Mouse (Mus musculus): ENCODE measurements around the gene Tmcc3.

The Tmcc3 gene

DNA sequence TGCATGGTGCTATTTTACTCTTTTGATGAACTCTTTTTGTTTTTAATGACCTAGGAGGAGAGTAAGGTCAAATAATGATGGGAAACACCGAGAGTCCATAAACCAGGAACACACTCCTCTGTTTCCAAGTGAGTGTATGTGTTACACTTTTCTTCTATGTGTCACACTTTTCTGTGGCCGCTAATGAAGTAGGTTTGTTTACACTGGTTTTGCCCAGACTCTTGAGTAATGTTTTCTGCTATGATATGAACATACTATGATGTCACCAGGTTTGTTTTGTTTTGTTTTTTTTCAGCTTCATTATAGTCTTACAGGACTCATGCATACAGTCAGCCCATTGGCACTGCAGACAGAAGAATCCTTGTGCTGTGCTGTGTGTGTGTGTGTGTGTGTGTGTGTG, 243.6 kb downstream of the Tmcc3 start:
- DNase-seq, result no peak

DNA sequence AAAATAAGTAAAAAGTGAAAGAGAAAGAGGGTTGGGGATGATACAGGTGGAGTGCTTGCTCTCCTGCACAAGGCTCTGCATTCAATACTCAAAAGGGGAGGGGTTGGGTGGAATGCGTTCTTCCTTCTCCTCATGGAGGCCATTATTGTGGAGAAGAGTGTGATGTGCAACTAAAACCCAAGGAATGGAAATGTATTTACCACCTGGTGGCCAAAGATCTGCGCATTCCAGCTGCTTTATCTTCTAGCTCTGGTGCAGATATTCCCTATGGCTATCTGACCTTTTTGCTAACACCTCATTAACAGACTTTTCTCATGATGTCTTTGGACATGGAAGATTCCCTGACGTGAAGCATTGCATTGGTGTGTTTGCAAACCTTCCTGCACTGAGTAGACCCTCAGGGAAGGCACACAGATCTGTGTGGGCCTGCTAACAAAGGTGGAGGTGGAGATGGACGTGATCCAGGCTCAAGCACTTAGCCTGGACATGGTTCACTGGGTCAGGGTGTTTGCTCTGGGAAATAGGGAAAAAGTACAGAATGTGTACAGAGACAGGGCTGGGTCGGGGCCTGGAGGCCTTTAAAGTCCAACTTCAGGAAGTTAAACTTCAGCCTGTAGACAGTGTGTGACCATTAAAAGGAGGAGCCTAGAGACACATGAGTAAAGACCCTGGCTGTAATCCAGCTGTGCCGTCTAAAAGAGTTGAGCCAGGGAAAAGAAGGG, 245.8 kb downstream of the Tmcc3 start:
- DNase-seq, result no peak

DNA sequence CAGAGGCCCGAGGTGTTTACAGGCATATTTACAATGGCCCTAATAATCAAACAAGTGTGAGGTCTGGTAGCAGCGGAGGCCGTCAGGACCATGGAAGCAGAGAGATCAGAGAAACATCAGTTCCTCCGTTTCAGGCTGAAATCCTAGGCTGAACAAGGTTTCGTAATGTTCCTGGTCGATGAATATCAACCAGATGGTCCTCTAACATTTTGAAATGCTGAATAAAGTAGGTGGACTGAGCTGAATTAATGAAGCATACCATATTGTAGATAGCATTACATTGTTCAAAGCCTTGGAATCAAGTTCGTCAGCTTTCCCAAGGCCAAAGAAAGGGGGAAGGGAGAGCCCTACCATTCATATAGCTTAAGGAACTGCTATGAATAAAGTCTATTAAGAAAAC, 247.1 kb downstream of the Tmcc3 start:
- DNase-seq, result no peak

DNA sequence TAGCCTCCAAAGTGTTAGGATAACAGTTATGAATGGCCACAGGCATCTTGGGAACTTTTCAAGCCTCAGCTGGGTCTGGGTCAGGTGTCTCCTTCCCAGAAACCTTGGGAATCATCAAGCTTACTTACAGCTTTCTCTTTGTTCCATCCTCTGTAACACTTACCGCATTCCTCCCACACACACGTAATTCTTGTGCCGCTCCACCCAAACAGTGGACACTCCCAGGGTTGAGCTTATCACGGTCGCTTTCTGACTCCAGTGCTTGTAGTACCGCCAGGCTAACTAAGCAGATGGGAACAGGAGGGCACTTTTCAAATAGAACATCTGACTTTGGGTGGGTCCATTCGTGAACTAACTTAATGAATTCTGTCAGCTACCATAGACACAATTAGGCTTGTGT, 249.6 kb downstream of the Tmcc3 start:
- DNase-seq, result no peak

DNA sequence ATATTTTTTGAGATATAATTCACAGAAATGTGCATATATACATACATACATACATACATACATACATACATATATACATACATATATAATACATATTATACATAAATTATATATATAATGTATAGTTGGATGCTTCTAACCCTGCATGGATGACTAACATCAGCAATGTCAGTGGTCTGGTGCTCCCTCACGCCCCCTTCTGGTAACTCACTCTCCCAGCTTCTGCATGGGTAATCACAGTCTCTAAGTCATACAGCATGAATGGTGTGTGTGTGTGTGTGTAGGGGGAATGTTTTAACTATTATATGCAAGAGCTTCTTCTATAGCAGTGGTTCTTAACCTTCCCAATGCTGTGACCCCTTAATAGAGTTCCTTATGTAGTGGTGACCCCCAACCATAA, 250.4 kb downstream of the Tmcc3 start:
- peak; percentile 85 for DNase-seq

DNA sequence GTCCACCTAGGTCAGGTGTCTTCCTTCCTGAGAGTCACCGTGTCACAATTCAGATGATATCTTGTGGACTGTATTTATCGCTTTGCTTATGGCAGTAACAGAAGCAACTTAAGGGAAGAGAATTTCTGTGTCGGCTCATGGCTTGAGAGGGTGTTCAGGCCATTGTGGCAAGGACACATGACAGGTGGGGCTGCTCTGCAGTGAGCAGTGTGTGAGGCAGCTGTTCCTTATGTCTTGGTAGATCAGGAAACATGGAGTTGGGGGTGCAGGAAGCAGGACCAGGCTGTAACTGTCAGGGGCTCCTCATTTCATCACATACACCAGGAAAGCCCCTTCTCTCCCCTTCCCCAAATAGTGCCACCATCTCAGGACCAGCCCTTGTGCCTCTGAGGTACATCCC, 251.2 kb downstream of the Tmcc3 start:
- no peak for DNase-seq

DNA sequence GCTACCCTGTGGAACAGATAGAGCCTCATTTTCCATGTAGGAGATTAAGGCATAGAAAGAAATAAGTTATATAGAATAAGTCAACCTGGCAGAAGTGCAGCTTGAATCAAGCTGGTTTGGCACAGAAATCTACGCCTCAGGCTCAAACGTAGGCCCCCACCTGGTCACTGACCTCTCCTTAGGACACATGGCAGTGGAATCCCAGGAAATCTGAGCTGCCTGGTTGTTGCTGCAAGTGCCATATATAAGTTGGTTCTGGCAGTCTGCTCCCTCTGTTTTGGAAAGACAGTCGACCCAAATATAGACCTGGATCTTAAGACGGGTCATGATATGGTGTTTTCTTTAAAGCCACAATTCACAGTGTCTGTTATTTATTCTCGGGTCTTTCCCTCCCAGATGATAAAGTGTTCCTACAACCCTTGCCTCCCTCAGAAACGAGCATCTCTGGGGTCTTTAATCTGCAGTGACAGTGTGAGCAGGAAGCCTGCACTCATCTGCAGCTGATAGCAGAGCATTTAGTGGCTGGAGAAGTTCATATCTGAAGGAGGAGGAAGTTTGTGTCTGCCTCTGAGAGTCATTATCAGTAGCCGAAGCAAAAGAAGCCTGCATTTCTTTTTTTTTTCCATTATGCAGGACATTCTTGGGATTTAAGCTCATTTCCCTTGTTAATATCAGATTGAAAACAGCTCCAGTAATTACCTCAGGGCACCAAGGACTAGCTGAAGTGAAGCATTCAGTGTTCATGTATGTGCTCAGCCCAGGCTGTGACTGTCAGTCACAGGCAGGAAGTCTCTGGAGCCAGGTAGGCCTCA, 253.9 kb downstream of the Tmcc3 start:
- no peak for DNase-seq

DNA sequence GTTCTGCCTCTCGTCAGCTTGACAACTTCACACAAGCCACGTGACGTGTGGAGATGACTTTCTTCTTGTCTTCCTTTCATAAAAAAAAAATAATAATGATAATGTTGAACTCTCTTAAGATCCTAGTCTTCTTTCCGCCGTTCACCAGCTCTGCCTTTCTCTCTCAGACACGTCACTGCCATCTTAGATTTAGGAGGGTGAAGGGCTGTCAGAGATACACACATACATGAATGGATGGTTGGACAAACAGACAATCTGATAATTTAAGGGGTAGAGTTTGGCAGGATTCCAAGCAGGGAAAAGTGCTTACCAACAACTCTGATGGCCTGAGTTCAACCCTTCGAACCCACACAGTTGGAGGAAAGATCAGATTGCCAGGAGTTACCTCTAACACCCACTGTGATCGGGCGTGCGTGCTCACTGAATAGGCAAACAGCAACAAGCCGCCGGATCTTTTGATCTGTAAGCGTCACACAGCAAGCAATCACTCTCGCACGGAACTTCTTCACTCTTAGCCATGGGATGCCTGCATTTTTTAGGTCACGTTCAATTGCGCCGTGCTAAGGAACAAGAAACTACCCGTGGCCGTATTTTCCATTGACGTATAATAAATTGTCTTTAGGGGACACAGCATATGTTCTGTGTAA, 254.6 kb downstream of the Tmcc3 start:
- DNase-seq, result no peak

DNA sequence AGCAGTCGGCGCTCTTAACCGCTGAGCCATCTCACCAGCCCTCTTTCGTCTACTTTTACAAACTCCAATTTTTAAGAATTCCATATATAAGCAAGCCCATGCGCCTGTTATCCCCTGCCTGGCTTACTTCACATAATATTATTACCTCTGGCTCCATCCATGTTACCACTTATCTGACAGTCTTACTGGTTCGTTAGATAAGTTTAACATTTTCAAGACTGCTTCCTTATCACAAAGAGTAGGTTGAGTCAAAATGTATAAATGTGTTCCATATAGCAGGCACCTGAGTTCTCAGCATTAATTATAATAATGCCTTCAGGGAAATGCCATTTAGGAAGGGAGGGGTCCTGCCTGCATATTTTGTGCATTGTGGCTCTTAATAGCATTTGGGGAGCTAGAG, 255.5 kb downstream of the Tmcc3 start:
- DNase-seq, result no peak

DNA sequence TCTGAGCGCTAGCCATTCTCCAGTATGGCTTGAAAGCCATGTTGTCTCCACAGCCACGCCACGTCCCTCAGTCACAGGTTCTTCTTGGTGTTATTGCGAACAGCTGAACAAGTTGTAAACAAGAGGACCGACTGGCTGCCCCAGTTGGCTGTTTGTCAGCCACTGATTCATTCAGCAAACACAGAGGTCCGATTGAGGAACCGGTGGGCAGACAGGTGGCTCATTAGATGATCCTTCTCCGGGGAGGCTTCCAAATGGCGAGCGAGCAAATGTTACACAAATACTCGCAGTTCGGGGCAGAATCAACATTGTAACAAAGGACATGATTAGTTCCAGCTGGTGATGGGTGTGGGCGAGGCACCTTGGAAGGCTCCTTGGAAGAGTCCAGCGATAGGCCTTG, 256.2 kb downstream of the Tmcc3 start:
- no peak for DNase-seq

DNA sequence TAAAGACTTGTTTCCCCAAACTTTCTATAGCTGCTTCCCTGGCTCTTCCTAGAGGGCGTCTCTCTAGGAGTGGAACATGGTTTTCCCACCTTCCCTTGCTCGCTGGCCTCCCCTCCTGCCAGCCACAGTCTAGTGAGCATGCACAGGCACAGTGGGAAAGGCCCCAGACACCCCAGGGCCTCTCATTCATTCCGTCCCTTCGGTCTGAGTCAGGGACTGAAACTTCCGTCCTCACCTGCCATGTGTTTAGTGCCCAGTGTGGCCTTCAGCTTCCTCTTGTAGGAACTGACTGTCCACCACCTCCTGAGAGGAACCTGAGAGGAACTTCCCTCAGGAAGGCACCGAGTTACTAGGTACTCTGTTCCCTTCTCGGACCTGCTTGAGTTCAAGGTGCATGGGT, 257.1 kb downstream of the Tmcc3 start:
- DNase-seq, result no peak

DNA sequence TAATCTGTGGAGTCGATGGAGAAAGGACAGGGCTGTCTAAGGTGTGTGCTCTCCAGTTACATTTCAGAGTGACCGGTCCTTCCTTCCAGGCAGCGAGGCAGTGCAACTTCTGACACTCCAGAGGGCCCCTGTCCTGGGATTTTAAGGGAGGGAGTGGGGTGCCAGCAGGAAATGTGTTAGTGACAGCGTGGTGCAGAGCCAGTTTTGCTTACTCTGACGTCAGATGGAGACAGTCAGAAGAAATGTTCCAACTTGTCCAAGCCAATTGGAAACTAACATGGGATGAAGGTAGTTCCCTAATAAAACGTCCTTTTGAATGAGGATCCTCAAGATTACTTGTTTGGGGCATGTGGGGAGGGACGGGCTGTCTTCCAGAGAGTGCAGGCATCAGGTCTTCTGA, 258.0 kb downstream of the Tmcc3 start:
- DNase-seq, result no peak

DNA sequence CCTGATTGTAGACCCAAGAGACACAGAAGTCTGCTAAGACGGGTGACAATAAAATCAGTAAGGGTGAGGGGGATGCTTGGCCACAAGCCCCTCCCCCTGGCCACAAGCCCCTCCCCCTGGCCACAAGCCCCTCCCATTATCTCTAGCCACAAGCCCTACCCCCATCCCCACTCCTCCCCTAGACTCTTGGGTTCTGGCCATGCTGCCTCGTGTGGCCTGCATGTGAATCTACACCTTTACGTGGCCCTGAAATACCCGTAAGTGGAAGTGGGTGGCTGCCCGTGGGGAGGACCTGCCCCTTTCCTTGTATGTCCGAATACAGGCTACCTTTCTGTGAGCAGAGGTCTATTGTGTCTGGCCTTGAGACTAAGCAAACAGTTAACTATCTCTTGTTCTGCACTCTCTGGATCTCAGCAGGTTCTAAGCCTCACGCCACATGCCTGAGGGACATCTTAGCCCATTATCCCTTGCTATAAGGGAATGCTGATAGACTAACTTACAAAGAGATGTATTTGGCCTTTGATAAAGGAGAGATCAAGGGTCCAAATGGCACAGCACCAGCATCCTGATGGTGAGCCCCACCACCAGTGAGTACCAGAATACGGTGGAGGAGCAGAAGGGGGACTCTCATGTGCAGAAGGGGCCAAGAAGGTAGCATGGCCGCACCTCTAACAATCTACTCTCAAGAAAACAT, 260.3 kb downstream of the Tmcc3 start:
- DNase-seq, result peak; percentile 38

DNA sequence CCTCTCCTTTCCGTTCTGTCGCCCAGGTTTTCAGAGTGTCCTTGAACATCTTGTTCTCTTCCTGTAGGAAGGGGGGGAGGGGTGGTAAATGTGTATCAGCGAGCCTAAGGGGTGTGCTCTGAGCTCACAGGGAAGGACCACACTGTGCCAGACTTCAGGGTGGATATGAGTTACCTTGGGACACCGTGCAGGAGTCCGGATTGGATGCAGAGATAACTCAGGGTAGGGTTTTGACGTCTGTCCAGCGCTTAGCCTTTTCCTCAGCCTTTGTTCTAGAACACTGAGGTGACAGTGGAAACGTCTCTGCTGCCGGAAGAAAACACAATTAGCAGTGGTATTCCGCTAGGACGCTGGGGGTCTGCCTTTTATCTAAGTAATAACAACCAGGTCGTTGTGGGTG, 261.0 kb downstream of the Tmcc3 start:
- DNase-seq, result no peak

DNA sequence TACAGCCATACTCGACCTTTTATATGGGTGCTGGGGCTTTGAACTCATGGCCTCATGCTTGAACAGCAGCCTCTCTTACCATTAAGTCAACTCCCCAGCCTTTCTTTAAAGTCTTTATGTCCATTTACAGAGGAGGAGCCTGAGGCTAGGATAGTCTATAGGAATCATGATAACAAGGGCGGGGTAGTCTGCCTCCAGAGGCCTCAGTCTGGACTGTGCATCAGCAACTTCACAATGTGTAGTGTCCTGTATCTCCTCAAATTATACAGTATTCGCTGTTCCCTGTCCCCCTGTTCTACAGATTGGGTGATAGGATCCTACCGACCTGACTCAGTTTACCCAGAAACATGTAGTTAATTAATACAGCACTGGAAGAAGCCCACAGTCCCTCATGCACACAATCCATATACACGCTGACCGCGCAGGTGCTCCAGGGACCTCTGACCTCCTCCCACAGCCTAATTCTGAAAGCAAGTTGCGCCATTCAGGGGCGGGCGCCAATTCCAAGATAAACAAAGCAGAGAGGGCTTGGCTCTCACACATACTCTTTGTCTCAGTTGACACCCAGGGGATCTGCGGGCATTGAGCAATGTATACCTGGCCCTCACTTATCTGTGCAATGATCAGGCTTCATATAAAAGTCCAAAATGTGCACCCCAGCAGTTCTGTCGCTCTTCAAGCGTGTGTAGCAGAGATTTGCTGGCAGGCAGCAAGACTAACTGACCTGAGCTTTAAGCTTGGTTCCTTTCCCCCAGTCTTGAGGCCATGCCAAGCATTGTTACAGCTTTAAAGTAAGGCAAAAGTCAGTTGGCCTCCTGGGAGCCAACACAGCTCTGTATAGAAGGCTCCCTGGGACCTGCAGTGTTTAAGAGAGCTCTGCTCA, 262.9 kb downstream of the Tmcc3 start:
- DNase-seq, result no peak

DNA sequence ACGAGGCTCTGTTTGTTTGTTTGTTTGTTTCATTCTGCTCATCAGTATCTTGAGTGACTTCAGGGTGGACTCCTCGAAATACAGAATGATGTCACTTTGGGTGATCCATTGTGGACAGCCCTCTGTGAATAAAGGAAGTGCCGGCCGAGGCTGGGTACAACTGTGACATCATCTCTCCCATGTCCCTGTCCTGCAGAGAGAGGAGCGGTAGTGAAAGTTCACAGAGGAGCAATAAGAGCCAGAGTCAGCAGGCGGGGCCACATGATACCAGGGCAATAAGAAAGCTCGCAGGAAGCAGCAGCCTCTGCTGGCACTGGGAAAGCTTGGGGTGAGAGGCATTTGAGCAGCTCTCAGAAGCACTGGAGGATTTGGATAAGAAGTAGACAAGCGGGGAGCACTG, 264.2 kb downstream of the Tmcc3 start:
- DNase-seq, result no peak

DNA sequence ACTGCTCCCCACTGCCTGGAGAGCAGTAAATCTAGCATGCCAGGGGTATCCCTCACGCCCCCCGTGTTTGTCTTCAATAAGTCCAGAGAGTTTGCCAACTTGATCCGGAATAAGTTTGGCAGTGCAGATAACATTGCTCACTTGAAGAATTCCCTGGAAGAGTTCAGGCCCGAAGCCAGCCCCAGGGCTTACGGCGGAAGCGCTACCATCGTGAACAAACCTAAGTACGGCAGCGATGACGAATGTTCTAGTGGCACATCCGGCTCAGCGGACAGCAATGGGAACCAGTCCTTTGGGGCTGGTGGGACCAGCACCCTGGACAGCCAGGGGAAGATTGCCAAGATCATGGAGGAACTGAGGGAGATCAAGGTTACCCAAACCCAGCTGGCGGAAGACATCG, 267.1 kb downstream of the Tmcc3 start:
- DNase-seq, result no peak

DNA sequence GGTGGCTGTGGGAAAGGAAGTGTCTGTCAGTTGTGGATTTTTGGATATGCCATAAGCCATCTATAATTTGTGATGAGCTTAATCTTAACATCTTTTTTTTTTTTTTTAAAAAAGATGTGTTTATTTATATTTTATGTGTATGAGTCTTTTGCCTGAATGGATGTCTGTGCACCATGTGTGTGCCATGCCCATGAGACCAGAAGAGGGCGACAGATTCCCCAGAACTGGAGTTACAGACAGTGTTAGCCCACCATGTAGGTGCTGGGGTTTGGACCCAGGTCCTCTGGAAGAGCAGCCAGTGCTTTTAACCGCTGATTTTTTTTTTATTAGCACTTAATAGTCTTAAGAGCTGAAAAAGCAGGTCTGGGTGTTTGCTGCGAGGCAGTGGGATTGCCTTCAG, 269.6 kb downstream of the Tmcc3 start:
- DNase-seq, result no peak

DNA sequence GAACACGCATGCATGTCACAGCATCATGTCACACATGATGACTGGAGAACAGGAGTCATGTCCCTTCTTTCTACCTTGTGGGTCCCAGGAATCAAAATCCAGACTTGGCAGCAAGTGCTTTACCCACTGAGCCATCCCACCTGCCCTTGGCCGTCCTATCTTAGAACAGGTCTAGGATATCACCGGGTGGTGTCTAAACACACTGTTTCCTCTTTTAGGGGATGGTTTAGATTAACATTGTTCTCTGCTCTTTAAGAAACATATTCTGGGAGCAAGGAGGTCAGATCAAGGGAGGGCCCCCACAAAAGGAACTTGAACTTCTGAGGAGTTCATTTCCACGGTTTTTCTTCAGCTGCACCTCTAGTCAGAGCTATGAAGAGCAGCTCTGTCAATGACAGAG, 272.0 kb downstream of the Tmcc3 start:
- DNase-seq, result no peak

DNA sequence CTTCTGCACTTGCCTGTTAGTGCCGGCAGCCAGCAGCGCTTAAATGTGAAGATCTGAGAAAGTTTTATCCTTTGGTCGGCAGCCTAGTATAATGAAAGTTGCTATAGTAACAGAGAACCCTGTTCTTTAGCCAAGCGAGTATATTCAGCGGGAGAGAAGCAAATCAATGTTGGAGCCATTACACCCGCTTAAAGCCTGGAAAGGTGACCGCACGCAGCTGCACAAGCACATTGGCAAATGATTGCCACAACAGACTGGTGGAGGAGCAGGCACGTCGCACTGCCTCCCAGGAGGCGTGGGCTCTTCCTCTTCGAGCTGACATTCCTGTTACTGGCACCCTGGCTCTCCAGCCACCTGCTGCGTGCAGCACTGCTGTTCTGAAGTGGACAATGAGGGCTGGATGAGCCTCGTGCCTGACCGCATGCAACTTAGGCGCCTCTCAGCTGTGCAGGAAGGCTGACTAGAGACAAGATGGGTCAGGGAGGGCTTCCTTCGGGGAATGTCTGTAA, 273.2 kb downstream of the Tmcc3 start:
- DNase-seq, result no peak

DNA sequence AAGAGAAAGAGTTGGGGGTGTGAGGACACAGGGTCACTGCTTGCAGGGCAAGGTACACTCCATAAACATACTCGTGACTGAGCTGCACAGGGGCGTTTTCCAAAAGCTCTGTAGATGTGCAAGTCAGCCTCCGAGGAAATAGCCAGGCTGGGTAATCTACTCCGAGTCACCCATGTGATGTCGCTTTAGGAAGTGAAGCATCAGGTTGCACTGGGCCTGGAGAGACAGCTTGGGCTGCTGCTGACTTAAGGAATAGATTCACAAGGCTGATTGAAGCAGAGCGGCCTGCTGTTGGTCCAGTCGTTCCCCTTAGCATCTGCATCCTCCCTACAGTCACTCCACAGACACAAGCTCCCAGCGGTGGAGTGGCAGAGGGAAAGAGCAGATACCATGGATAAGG, 274.1 kb downstream of the Tmcc3 start:
- no peak for DNase-seq

DNA sequence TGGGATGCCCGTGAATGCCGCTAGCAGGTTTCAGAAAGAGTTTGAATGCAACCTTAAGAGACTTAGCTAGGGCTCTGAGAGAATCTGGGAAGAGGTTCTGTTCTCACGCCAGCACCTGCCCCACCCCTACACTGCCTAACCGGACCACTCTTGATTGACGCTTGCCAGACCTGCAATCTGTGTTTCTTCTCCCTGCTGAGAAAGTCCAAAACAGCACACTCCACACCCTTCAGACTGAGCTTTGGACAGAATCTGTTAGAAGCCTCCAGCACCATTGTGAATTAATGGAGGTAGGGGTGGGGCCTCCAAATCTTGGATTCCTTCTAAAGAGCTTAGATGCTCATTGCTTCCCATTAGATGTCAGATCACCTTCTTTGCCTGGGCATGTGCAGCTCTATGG, 277.2 kb downstream of the Tmcc3 start:
- DNase-seq, result no peak

Measured in thymus, postnatal 4 days (tissue).